Mouse (Mus musculus): ENCODE data around the gene Fam83f. TPM values are rescaled to one million over a fixed set of nuclear protein-coding genes. Genes with fewer than 3 reads are reported as not detected.
A peak's percentile ranks its signal among the peaks of the same experiment; 100 is the strongest.

Gene Fam83f
- polyA plus RNA-seq, 1 experiment from 2014 or later = 19.0 TPM

DNA sequence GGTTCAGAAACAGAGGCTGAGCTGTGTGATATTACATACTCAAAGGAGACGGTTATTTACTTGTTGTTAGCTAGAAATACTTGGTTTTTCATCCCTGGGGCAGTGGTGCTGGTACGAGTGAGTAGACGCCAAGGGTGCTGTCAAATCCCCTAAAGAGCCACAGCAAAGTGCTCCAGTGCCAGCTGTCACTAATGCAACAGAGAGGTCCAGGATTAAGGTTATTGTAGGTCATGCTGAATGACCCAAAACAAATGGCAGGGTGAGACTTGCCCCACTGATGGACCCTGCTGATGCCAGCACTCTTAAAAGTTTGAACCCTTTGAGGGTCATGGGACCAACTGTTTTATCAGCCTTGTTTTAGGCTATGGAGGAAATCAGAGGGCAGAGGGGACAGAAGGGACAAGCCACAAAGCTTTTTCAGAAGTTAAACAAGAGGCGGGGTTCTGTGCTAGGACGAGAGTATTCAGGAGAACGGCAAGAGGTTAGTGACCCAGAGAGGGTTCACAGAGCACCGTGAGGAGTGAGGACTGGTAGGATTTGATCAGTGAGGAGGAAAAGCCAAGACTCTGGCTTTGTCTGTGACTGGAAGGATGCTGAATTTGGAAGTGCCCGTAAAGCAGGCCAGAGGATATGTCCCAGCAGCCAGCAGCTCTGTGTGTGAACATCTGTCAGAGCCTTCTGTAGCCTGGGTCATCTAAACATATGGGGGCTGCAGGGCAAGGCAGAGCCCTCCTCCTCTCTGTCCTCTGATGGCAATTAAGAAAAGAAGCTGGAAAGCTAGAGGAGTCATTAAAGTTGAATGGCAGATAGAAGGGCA lies 13.3 kb downstream of the Fam83f start:
- no peaks in the 10 kb centered on the region for H3K36me3 ChIP-seq (ENCODE audit: control insufficient read depth, insufficient read depth)
- ATAC-seq = no peak
- no peaks in the 10 kb centered on the region for H3K9me3 ChIP-seq (ENCODE audit: control insufficient read depth)
- H3K4me2 ChIP-seq (replicated peaks; ENCODE audit: low read depth) = no peak overlapping the region
- no peaks in the 10 kb centered on the region for H3K27me3 ChIP-seq (replicated peaks; ENCODE audit: control insufficient read depth, insufficient read depth, low read length)
- H3K4me3 ChIP-seq (ENCODE audit: low read depth, low read length) = no peak overlapping the region
- 49% methylated on average over 8 of the region's 8 CpGs for WGBS
- no peak overlapping the region for H3K9ac ChIP-seq (ENCODE audit: low read depth, low read length)
- no peak for TF ChIP-seq CTCF (IDR thresholded peaks at IDR 0.05; ENCODE audit: low read depth)
- no peak overlapping the region for H3K27ac ChIP-seq (ENCODE audit: low read depth, low read length)
- peaks cover 36% of the 10 kb centered on the region; the same call in 1 of the 2 replicates for H3K4me1 ChIP-seq (replicated peaks; ENCODE audit: control insufficient read depth, insufficient read depth, low read length)

- Histone ChIP-seq H3K27me3 (replicated peaks; ENCODE audit: control insufficient read depth, insufficient read depth, low read length) (no peaks in the 10 kb centered on the region), H3K4me1 (replicated peaks; ENCODE audit: control insufficient read depth, insufficient read depth, low read length) (peaks cover 33% of the 10 kb centered on the region; the same call in 1 of the 2 replicates), H3K4me3 (ENCODE audit: low read depth, low read length) (no peak overlapping the region), H3K27ac (ENCODE audit: low read depth, low read length) (no peak overlapping the region), H3K9ac (ENCODE audit: low read depth, low read length) (no peak overlapping the region), H3K9me3 (ENCODE audit: control insufficient read depth) (no peaks in the 10 kb centered on the region), H3K4me2 (replicated peaks; ENCODE audit: low read depth) (no peak overlapping the region), H3K36me3 (ENCODE audit: control insufficient read depth, insufficient read depth) (no peaks in the 10 kb centered on the region)
- TF ChIP-seq CTCF (IDR thresholded peaks at IDR 0.05; ENCODE audit: low read depth) = no peak
- ATAC-seq = no peak
- 69% methylated on average over 7 of the region's 7 CpGs for WGBS
These were observed 13.9 kb downstream of the Fam83f start for GRCm38 (mm10) chr15:80685603-80685895.

GRCm38 (mm10) chr15:80688536-80688935 lies 16.9 kb downstream of the Fam83f start:
- H3K4me3 ChIP-seq (ENCODE audit: low read depth, low read length) = no peak overlapping the region
- H3K4me2 ChIP-seq (replicated peaks; ENCODE audit: low read depth) = no peak overlapping the region
- H3K36me3 ChIP-seq (ENCODE audit: control insufficient read depth, insufficient read depth) = peaks cover 20% of the 10 kb centered on the region; the same call in 1 of the 2 replicates
- no peak overlapping the region for H3K9ac ChIP-seq (ENCODE audit: low read depth, low read length)
- H3K9me3 ChIP-seq (ENCODE audit: control insufficient read depth) = no peaks in the 10 kb centered on the region
- 0 out of 2 replicates have a peak, but pooled peaks cover 7% of the 10 kb centered on the region for H3K4me1 ChIP-seq (replicated peaks; ENCODE audit: control insufficient read depth, insufficient read depth, low read length)
- 41% methylated on average over 7 of the region's 7 CpGs for WGBS
- no peak for TF ChIP-seq CTCF (IDR thresholded peaks at IDR 0.05; ENCODE audit: low read depth)
- ATAC-seq = peak; percentile 64
- H3K27ac ChIP-seq (ENCODE audit: low read depth, low read length) = no peak overlapping the region
- H3K27me3 ChIP-seq (replicated peaks; ENCODE audit: control insufficient read depth, insufficient read depth, low read length) = no peaks in the 10 kb centered on the region

GRCm38 (mm10) chr15:80693492-80693891 lies 21.8 kb downstream of the Fam83f start:
- H3K9me3 ChIP-seq (ENCODE audit: control insufficient read depth) = no peaks in the 10 kb centered on the region
- H3K4me2 ChIP-seq (replicated peaks; ENCODE audit: low read depth) = no peak overlapping the region
- H3K36me3 ChIP-seq (ENCODE audit: control insufficient read depth, insufficient read depth) = peaks cover 21% of the 10 kb centered on the region; the same call in 1 of the 2 replicates
- 68% methylated on average over 3 of the region's 3 CpGs for WGBS
- TF ChIP-seq CTCF (IDR thresholded peaks at IDR 0.05; ENCODE audit: low read depth) = no peak
- H3K4me1 ChIP-seq (replicated peaks; ENCODE audit: control insufficient read depth, insufficient read depth, low read length) = 0 out of 2 replicates have a peak, but pooled peaks cover 2% of the 10 kb centered on the region
- no peaks in the 10 kb centered on the region for H3K27me3 ChIP-seq (replicated peaks; ENCODE audit: control insufficient read depth, insufficient read depth, low read length)
- H3K27ac ChIP-seq (ENCODE audit: low read depth, low read length) = no peak overlapping the region
- no peak overlapping the region for H3K9ac ChIP-seq (ENCODE audit: low read depth, low read length)
- H3K4me3 ChIP-seq (ENCODE audit: low read depth, low read length) = no peak overlapping the region
- ATAC-seq = no peak

- TF ChIP-seq CTCF (IDR thresholded peaks at IDR 0.05; ENCODE audit: low read depth) = peak; percentile 88
- H3K4me3 ChIP-seq (ENCODE audit: low read depth, low read length) = no peak overlapping the region
- H3K4me2 ChIP-seq (replicated peaks; ENCODE audit: low read depth) = no peak overlapping the region
- no peak overlapping the region for H3K27ac ChIP-seq (ENCODE audit: low read depth, low read length)
- peaks cover 26% of the 10 kb centered on the region for H3K36me3 ChIP-seq (ENCODE audit: control insufficient read depth, insufficient read depth)
- H3K9me3 ChIP-seq (ENCODE audit: control insufficient read depth) = no peaks in the 10 kb centered on the region
- no peak for ATAC-seq
- H3K4me1 ChIP-seq (replicated peaks; ENCODE audit: control insufficient read depth, insufficient read depth, low read length) = no peaks in the 10 kb centered on the region
- H3K9ac ChIP-seq (ENCODE audit: low read depth, low read length) = no peak overlapping the region
- 43% methylated on average over 11 of the region's 11 CpGs for WGBS
- H3K27me3 ChIP-seq (replicated peaks; ENCODE audit: control insufficient read depth, insufficient read depth, low read length) = no peaks in the 10 kb centered on the region
These were observed 22.7 kb downstream of the Fam83f start for GRCm38 (mm10) chr15:80694125-80694910.

DNA sequence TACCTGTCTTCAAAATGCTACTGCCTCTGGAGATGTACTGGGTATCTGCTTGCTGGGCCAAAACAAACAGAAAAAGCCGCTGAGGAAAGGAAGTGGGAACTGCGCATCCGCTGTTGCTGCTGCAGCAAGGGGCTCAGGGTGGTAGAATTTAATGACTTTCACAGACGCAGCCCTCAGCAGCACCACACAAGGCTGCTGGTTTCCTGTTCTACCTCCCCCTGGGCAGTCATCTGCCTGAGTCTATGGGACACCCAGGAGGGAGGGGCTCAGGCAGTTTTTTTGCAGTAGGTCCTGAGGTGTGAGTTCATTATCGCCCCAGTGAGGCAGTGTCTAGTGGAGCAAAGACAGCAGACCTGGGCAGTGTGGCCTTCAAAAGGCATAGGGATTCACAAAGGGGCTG lies 25.9 kb downstream of the Fam83f start:
- no peaks in the 10 kb centered on the region for H3K4me1 ChIP-seq (replicated peaks; ENCODE audit: control insufficient read depth, insufficient read depth, low read length)
- peaks cover 23% of the 10 kb centered on the region for H3K36me3 ChIP-seq (ENCODE audit: control insufficient read depth, insufficient read depth)
- no peak overlapping the region for H3K4me2 ChIP-seq (replicated peaks; ENCODE audit: low read depth)
- no peaks in the 10 kb centered on the region for H3K27me3 ChIP-seq (replicated peaks; ENCODE audit: control insufficient read depth, insufficient read depth, low read length)
- ATAC-seq = no peak
- H3K9ac ChIP-seq (ENCODE audit: low read depth, low read length) = no peak overlapping the region
- H3K9me3 ChIP-seq (ENCODE audit: control insufficient read depth) = no peaks in the 10 kb centered on the region
- H3K4me3 ChIP-seq (ENCODE audit: low read depth, low read length) = no peak overlapping the region
- H3K27ac ChIP-seq (ENCODE audit: low read depth, low read length) = no peak overlapping the region
- no peak for TF ChIP-seq CTCF (IDR thresholded peaks at IDR 0.05; ENCODE audit: low read depth)
- WGBS = 46% methylated on average over 5 of the region's 5 CpGs
